Mouse (Mus musculus): Measurements from ENCODE around the gene Dnlz.

Dnlz gene

GRCm38 (mm10) chr2:26320245-26321185, 31.4 kb downstream of the Dnlz start:
- peak; percentile 68 for DNase-seq (ENCODE audit: low spot score)

- DNase-seq (ENCODE audit: low spot score): peak; percentile 53
These were observed 32.2 kb downstream of the Dnlz start for GRCm38 (mm10) chr2:26319519-26320244.

GRCm38 (mm10) chr2:26319109-26319508, 32.8 kb downstream of the Dnlz start:
- no peak for DNase-seq (ENCODE audit: low spot score)

- DNase-seq (ENCODE audit: low spot score): no peak
These were observed 33.8 kb downstream of the Dnlz start for GRCm38 (mm10) chr2:26317991-26318672.

GRCm38 (mm10) chr2:26317371-26317770, 34.5 kb downstream of the Dnlz start:
- DNase-seq (ENCODE audit: low spot score): no peak

GRCm38 (mm10) chr2:26316576-26317246, 35.2 kb downstream of the Dnlz start:
- DNase-seq (ENCODE audit: low spot score): peak; percentile 48

- peak; percentile 44 for DNase-seq (ENCODE audit: low spot score)
These were observed 36.0 kb downstream of the Dnlz start for GRCm38 (mm10) chr2:26315925-26316311.

GRCm38 (mm10) chr2:26315072-26315924, 36.6 kb downstream of the Dnlz start, which contains the start of gene Gpsm1:
Gene Gpsm1, plus strand, starts transcription at chr2:26315515.
- DNase-seq (ENCODE audit: low spot score): peak; percentile 76

GRCm38 (mm10) chr2:26314281-26315071, 37.4 kb downstream of the Dnlz start:
- DNase-seq (ENCODE audit: low spot score): no peak

GRCm38 (mm10) chr2:26313394-26313793, 38.5 kb downstream of the Dnlz start:
- DNase-seq (ENCODE audit: low spot score): no peak

GRCm38 (mm10) chr2:26312812-26313211, 39.1 kb downstream of the Dnlz start:
- DNase-seq (ENCODE audit: low spot score): no peak

GRCm38 (mm10) chr2:26311936-26312335, 40.0 kb downstream of the Dnlz start:
- DNase-seq (ENCODE audit: low spot score): no peak

GRCm38 (mm10) chr2:26309739-26310138, 42.2 kb downstream of the Dnlz start:
- no peak for DNase-seq (ENCODE audit: low spot score)

GRCm38 (mm10) chr2:26306702-26307101, 45.2 kb downstream of the Dnlz start:
- DNase-seq (ENCODE audit: low spot score): no peak

GRCm38 (mm10) chr2:26305555-26305954, 46.4 kb downstream of the Dnlz start:
- no peak for DNase-seq (ENCODE audit: low spot score)

GRCm38 (mm10) chr2:26304711-26305110, 47.2 kb downstream of the Dnlz start:
- no peak for DNase-seq (ENCODE audit: low spot score)

GRCm38 (mm10) chr2:26302005-26302503, 49.9 kb downstream of the Dnlz start:
- DNase-seq (ENCODE audit: low spot score): no peak

- DNase-seq (ENCODE audit: low spot score): peak; percentile 82
These were observed 51.1 kb downstream of the Dnlz start for GRCm38 (mm10) chr2:26300808-26301174.

- DNase-seq (ENCODE audit: low spot score): peak; percentile 48
These were observed 51.6 kb downstream of the Dnlz start for GRCm38 (mm10) chr2:26300161-26300807.

All from MN1 (cell line).